Mouse (Mus musculus): Measurements from ENCODE around the gene Zfp36. TPM values are rescaled to one million over a fixed set of nuclear protein-coding genes. Genes with fewer than 3 reads are reported as not detected.

Zfp36 gene
- polyA plus RNA-seq, 1 experiment from 2014 or later: 4.7 TPM

DNA sequence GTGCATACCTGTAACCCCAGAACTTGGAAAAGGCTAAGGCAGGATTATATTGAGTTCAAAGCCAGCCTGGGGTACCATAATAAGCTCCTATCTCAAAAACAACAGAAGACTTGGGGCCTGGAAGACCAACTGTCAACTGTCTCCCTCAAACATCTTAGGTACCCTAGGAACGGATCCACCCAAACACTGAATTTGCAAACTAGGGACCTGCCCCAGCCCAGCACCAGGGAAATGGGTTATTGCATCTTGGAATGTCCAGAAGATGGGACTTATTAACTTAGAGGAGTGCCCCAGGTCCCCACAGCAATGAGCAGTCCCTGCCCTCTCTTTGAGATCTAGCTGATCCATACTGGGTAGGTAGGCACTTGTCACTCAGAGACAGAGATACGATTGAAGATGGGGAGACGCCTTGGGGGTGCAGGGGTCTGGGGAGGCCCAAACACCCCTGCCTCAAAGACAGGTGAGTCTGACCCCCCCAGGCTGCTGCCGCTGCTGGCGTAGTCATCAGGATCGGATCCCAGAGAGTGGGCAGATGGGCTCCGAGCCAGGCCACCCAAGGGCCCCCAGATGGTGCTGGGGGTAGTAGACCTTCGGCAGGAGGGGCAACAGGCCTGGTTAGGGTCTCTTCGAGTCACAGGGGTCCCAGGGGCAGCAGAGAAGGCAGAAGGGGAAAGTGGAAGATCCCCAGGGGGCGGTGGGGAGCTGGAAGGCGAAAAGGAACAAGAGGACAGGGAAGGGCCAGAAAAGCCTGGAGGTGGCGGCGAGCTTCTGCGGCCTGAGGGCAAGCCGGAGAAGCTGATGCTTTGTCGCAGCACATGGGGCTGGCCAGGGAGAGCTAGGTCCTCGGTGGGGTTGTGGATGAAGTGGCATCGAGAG lies 2.6 kb downstream of the Zfp36 start:
- Histone ChIP-seq H3K9me3 (replicated peaks; ENCODE audit: control insufficient read depth, low read length) (no peaks in the 10 kb centered on the region), H3K4me1 (ENCODE audit: control insufficient read depth, insufficient read depth, low read length) (peaks cover 22% of the 10 kb centered on the region), H3K4me3 (ENCODE audit: low read depth, low read length) (peak overlapping the region; percentile 62), H3K27ac (replicated peaks; ENCODE audit: low read depth, low read length) (0 out of 2 replicates have a peak overlapping the region, but pooled peaks have one; percentile 75), H3K27me3 (ENCODE audit: control insufficient read depth, insufficient read depth, low read length) (no peaks in the 10 kb centered on the region), H3K36me3 (replicated peaks; ENCODE audit: control insufficient read depth, insufficient read depth, low read depth, low read length) (no peaks in the 10 kb centered on the region), H3K4me2 (ENCODE audit: low read depth, low read length) (peak overlapping the region; percentile 95), H3K9ac (replicated peaks; ENCODE audit: low read length) (peak overlapping the region; percentile 72)
- 71% methylated on average over 18 of the region's 18 CpGs for WGBS
- DNase-seq (ENCODE audit: low spot score) (no peak), ATAC-seq (replicated peaks; ENCODE audit: insufficient number of reproducible peaks, low FRiP score, low TSS enrichment, low read depth) (no peak)

DNA sequence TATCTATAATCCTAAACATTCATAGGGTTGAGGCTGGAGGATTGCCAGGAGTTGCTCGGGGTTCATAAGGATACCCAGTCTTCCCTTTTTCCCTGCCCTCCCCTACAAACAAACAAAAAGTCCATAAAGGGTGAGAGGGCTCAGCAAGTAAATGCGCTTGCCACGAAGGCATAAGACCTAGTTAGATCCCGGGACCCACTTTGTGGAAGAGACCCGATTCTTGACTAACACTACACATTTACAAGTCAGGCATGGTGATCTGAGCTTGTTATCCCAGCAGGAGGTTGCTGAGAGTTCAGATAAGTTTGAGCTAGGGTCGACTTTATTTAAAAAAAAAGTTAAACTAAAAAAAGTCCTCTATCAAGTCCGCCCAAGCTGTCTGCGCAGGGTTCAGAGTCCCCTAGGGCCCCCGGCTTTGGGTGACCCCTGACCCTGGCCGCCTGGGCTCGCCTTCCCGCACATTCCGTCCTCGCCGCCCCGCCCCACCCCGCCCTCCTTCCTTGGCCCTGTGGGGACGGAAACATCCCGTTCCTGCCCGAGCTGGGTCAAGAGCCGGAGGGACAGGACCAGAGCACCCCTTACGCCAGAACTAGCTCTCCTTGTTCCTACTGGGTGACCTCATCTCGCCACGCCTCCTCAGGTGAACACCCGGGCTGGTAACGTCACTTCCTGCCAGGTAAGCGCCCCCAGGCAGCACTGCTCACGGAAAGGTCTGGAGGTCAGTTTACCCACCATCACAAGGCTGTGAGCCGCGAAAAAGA lies 3.9 kb downstream of the Zfp36 start:
- peaks cover 14% of the 10 kb centered on the region for H3K4me1 ChIP-seq (ENCODE audit: control insufficient read depth, insufficient read depth, low read length)
- H3K36me3 ChIP-seq (replicated peaks; ENCODE audit: control insufficient read depth, insufficient read depth, low read depth, low read length): no peaks in the 10 kb centered on the region
- no peaks in the 10 kb centered on the region for H3K9me3 ChIP-seq (replicated peaks; ENCODE audit: control insufficient read depth, low read length)
- ATAC-seq (replicated peaks; ENCODE audit: insufficient number of reproducible peaks, low FRiP score, low TSS enrichment, low read depth): no peak
- peak overlapping the region; percentile 64 for H3K9ac ChIP-seq (replicated peaks; ENCODE audit: low read length)
- peak; percentile 75 for DNase-seq (ENCODE audit: low spot score)
- peak overlapping the region; percentile 33 for H3K4me3 ChIP-seq (ENCODE audit: low read depth, low read length)
- no peaks in the 10 kb centered on the region for H3K27me3 ChIP-seq (ENCODE audit: control insufficient read depth, insufficient read depth, low read length)
- peak overlapping the region; percentile 96 for H3K27ac ChIP-seq (replicated peaks; ENCODE audit: low read depth, low read length)
- H3K4me2 ChIP-seq (ENCODE audit: low read depth, low read length): peak overlapping the region; percentile 69
- WGBS: 2% methylated on average over 30 of the region's 30 CpGs

DNA sequence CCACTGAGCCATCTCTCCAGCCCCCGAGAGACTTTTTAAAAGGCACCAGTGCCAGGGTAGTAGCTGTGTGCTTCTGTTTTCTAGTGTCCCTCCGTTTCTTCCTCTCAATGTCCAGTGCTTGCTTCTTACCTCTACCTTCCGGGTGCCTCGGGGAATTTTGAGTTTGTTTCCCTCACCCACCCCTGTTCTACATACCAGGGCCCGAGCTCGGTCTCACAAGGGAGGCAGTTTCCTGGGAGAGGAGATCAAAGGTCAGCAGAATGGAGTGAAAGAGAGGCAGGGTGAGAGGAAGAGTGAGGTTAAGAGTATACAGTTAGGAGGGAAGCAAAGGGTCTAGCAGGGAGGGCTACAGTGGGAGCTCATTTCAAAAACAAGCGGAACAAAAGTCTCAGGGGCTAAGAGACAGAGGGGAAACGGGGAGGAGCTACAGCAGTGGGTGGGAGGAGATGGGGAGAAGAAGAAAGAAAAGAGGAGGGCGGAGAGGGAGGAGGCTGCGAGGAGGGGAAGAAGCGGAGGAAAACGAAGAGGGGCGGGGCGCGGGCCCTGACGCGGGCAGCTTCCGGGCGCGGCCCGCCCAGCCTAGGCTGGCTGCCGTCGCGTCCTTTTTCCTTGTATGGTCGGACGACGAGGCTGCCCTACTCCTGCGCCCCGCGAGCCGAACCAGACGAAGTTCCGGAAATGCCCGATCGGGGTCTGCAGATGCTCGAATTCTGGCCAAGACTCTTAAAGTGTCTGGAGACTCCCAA lies 4.7 kb downstream of the Zfp36 start:
- H3K27me3 ChIP-seq (ENCODE audit: control insufficient read depth, insufficient read depth, low read length): no peaks in the 10 kb centered on the region
- no peaks in the 10 kb centered on the region; the same call in 1 of the 2 replicates for H3K36me3 ChIP-seq (replicated peaks; ENCODE audit: control insufficient read depth, insufficient read depth, low read depth, low read length)
- peak; percentile 96 for DNase-seq (ENCODE audit: low spot score)
- peaks cover 11% of the 10 kb centered on the region for H3K4me1 ChIP-seq (ENCODE audit: control insufficient read depth, insufficient read depth, low read length)
- H3K27ac ChIP-seq (replicated peaks; ENCODE audit: low read depth, low read length): peak overlapping the region; percentile 96
- peak overlapping the region; percentile 69 for H3K4me2 ChIP-seq (ENCODE audit: low read depth, low read length)
- H3K4me3 ChIP-seq (ENCODE audit: low read depth, low read length): peak overlapping the region; percentile 33
- no peaks in the 10 kb centered on the region for H3K9me3 ChIP-seq (replicated peaks; ENCODE audit: control insufficient read depth, low read length)
- ATAC-seq (replicated peaks; ENCODE audit: insufficient number of reproducible peaks, low FRiP score, low TSS enrichment, low read depth): peak; percentile 49
- peak overlapping the region; percentile 76 for H3K9ac ChIP-seq (replicated peaks; ENCODE audit: low read length)
- under 1% methylated on average over 36 of the region's 36 CpGs for WGBS

DNA sequence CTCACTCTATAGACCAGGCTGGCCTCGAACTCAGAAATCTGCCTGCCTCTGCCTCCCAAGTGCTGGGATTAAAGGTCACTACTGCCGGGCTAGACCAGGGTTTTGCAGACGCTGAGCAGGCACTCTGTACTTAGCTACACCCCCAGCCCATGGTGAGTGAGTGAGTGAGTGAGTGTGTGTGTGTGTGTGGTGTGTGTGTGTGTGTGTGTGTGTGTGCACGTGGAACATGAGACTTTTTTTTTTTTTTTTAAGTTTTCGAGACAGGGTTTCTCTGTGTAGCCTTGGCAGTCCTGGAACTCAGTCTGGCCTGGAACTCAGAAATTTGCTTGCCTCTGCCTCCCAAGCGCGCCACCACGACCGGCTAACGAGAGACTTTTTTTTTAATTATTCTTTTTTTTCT lies 5.4 kb downstream of the Zfp36 start:
- H3K4me3 ChIP-seq (ENCODE audit: low read depth, low read length): no peak overlapping the region
- H3K9ac ChIP-seq (replicated peaks; ENCODE audit: low read length): no peak overlapping the region
- DNase-seq (ENCODE audit: low spot score) (no peak), ATAC-seq (replicated peaks; ENCODE audit: insufficient number of reproducible peaks, low FRiP score, low TSS enrichment, low read depth) (no peak)
- 74% methylated on average over 10 of the region's 10 CpGs for WGBS
- no peaks in the 10 kb centered on the region for H3K9me3 ChIP-seq (replicated peaks; ENCODE audit: control insufficient read depth, low read length)
- peak overlapping the region; percentile 45 for H3K4me2 ChIP-seq (ENCODE audit: low read depth, low read length)
- H3K36me3 ChIP-seq (replicated peaks; ENCODE audit: control insufficient read depth, insufficient read depth, low read depth, low read length): no peaks in the 10 kb centered on the region; the same call in none of the 2 replicates
- no peaks in the 10 kb centered on the region for H3K27me3 ChIP-seq (ENCODE audit: control insufficient read depth, insufficient read depth, low read length)
- H3K27ac ChIP-seq (replicated peaks; ENCODE audit: low read depth, low read length): peak overlapping the region; percentile 96
- peaks cover 14% of the 10 kb centered on the region for H3K4me1 ChIP-seq (ENCODE audit: control insufficient read depth, insufficient read depth, low read length)

DNA sequence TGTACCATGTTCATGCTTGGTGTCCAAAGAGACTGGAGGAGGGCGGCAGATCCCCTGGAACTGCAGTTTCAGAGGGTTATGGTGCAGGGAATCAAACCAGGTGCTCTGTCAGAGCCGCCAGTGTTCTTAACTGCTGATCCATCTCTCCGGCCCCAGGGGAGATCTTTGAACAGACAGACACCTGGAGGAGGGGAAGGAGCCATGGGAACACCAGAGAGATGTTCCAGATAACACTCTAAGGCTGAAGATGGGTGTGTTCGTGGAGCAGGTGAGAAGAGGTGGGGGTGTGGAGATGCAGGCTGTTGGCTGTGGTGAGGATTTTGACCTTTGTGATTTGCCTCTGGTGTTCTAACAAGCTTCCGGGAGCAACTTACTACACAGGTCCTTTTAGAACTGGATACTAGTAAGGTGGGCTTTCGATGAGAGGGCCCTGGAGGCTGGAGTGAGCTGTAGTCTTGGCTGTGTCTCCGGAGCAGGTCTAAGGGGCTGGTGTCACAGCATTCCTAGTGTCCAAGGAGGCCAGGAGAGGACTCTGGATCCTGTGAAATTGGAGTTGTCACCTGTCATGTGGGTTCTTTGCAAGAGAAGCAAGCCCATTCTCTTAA lies 6.1 kb downstream of the Zfp36 start:
- Histone ChIP-seq H3K9ac (replicated peaks; ENCODE audit: low read length) (no peak overlapping the region; the same call in 1 of the 2 replicates), H3K4me3 (ENCODE audit: low read depth, low read length) (no peak overlapping the region), H3K27ac (replicated peaks; ENCODE audit: low read depth, low read length) (0 out of 2 replicates have a peak overlapping the region, but pooled peaks have one; percentile 22), H3K4me2 (ENCODE audit: low read depth, low read length) (no peak overlapping the region), H3K9me3 (replicated peaks; ENCODE audit: control insufficient read depth, low read length) (no peaks in the 10 kb centered on the region), H3K36me3 (replicated peaks; ENCODE audit: control insufficient read depth, insufficient read depth, low read depth, low read length) (peaks cover 5% of the 10 kb centered on the region), H3K27me3 (ENCODE audit: control insufficient read depth, insufficient read depth, low read length) (no peaks in the 10 kb centered on the region), H3K4me1 (ENCODE audit: control insufficient read depth, insufficient read depth, low read length) (peaks cover 14% of the 10 kb centered on the region)
- DNase-seq (ENCODE audit: low spot score) (no peak), ATAC-seq (replicated peaks; ENCODE audit: insufficient number of reproducible peaks, low FRiP score, low TSS enrichment, low read depth) (no peak)
- 82% methylated on average over 7 of the region's 7 CpGs for WGBS

DNA sequence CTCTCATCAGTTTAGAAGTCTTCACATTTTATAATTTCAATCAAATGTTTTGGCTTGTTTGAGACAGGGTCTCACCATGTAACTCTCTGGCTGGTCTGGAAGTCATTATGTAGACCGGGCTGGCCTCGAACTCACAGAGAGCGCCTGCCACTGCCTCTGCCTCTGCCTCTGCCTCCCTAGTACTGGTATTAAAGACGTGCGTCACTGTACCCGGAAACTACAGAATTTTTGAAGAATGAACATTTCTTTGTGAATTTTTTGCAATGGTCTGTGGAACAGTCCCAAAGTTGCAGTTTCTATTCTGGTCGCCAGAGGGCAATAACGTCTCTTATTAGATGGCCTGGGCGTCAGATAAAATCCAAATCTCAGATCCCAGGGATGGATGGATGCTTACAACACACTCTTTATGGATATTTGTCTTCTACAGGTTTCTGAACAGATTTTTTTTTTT lies 6.9 kb downstream of the Zfp36 start:
- ATAC-seq (replicated peaks; ENCODE audit: insufficient number of reproducible peaks, low FRiP score, low TSS enrichment, low read depth): peak; percentile 0; the same call in 1 of the 2 replicates
- Histone ChIP-seq H3K4me3 (ENCODE audit: low read depth, low read length) (peak overlapping the region; percentile 89), H3K27me3 (ENCODE audit: control insufficient read depth, insufficient read depth, low read length) (no peaks in the 10 kb centered on the region), H3K9me3 (replicated peaks; ENCODE audit: control insufficient read depth, low read length) (no peaks in the 10 kb centered on the region), H3K4me1 (ENCODE audit: control insufficient read depth, insufficient read depth, low read length) (peaks cover 10% of the 10 kb centered on the region), H3K4me2 (ENCODE audit: low read depth, low read length) (peak overlapping the region; percentile 19; the same call in 1 of the 2 replicates), H3K36me3 (replicated peaks; ENCODE audit: control insufficient read depth, insufficient read depth, low read depth, low read length) (peaks cover 6% of the 10 kb centered on the region), H3K27ac (replicated peaks; ENCODE audit: low read depth, low read length) (peak overlapping the region; percentile 53; the same call in 1 of the 2 replicates), H3K9ac (replicated peaks; ENCODE audit: low read length) (peak overlapping the region; percentile 50; the same call in 1 of the 2 replicates)
- DNase-seq (ENCODE audit: low spot score): peak; percentile 94
- 1% methylated on average over 9 of the region's 9 CpGs for WGBS
